Mouse (Mus musculus) stomach, embryonic 16.5 days (tissue): ENCODE measurements around the gene Fut2. TPM values are rescaled to one million over a fixed set of nuclear protein-coding genes. Genes with fewer than 3 reads are reported as not detected.

Experiments used
- ATAC-seq: fragments of 200-750 bp; cut with Nextera tagmentation; 2 replicates; pipeline ENCODE4 v1.8.0; 2017; ENCODE audit warnings: moderate number of reproducible peaks, moderate TSS enrichment; ENCODE audit not compliant: insufficient read depth, low FRiP score
- H3K27ac ChIP-seq: fragments of 300-500 bp; sonication (generic); 2 replicates; pipeline ENCODE4 v1.5.1; 2014; ENCODE audit warnings: low read length
- H3K27me3 ChIP-seq: fragments of 300-500 bp; sonication (generic); 2 replicates; pipeline ENCODE4 v1.6.1; 2014; ENCODE audit warnings: low read length, control low read depth, mixed read lengths; ENCODE audit not compliant: control insufficient read depth, insufficient read depth
- H3K36me3 ChIP-seq: fragments of 300-500 bp; sonication (generic); 2 replicates; pipeline ENCODE4 v1.6.1; 2014; ENCODE audit warnings: low read length; ENCODE audit not compliant: control insufficient read depth, insufficient read depth
- H3K4me1 ChIP-seq: fragments of 300-500 bp; sonication (generic); 2 replicates; pipeline ENCODE4 v1.6.1; 2014; ENCODE audit warnings: low read length, control low read depth, mixed read lengths; ENCODE audit not compliant: control insufficient read depth, insufficient read depth
- H3K4me2 ChIP-seq: fragments of 300-500 bp; sonication (generic); 2 replicates; pipeline ENCODE4 v1.6.1; 2014; ENCODE audit warnings: low read depth, low read length, mixed read lengths
- H3K4me3 ChIP-seq: fragments of 300-500 bp; sonication (generic); replicated peaks from 2 replicates; pipeline ENCODE4 v1.5.1; 2014; ENCODE audit warnings: mild to moderate bottlenecking, low read length
- H3K9ac ChIP-seq: fragments of 300-500 bp; sonication (generic); 2 replicates; pipeline ENCODE4 v1.6.1; 2014; ENCODE audit warnings: low read length
- H3K9me3 ChIP-seq: fragments of 300-500 bp; sonication (generic); replicated peaks from 2 replicates; pipeline ENCODE4 v1.6.1; 2016; ENCODE audit warnings: low read length, control low read depth; ENCODE audit not compliant: control insufficient read depth
- WGBS: fragments of 180-500 bp; shearing (Covaris S2); extraction: QIAGEN DNeasy Blood & Tissue Kit; methylation state at CpG from one replicate; pipeline ENCODE4 v1.1.7; 2014; 5-methylcytosine and 5-hydroxymethylcytosine counted together
- polyA plus RNA-seq: library from polyadenylated mRNA; unstranded; fragments of >200 nt; fragmentation: Nextera tagmentation; extraction: Ambion mirVana; gene quantifications from 2 replicates; pipeline ENCODE4 v1.2.1, GENCODE M21; 2015

Fut2 gene
- polyA plus RNA-seq, 1 experiment from 2014 or later, result 13.8 TPM

- ATAC-seq, result no peak
- H3K4me2 ChIP-seq, result no peak overlapping the region
Observed at GRCm38 (mm10) chr7:45709677-45710355, 43.6 kb upstream of the Fut2 start.

GRCm38 (mm10) chr7:45709036-45709435 is 42.8 kb upstream of the Fut2 start:
- Histone ChIP-seq H3K36me3 (peaks cover 8% of the 10 kb centered on the region; the same call in 1 of the 2 replicates), H3K9ac (no peak overlapping the region), H3K4me2 (no peak overlapping the region), H3K27me3 (no peaks in the 10 kb centered on the region), H3K4me1 (peaks cover 31% of the 10 kb centered on the region), H3K27ac (no peak overlapping the region), H3K4me3 (no peak overlapping the region), H3K9me3 (no peaks in the 10 kb centered on the region)
- ATAC-seq, result no peak
- WGBS, result 40% methylated on average over 6 of the region's 6 CpGs

More at GRCm38 (mm10) chr7:45709677-45710355, 43.6 kb upstream of the Fut2 start:
- Histone ChIP-seq H3K27me3 (no peaks in the 10 kb centered on the region), H3K4me3 (no peak overlapping the region), H3K27ac (no peak overlapping the region), H3K9me3 (no peaks in the 10 kb centered on the region), H3K36me3 (peaks cover 8% of the 10 kb centered on the region; the same call in 1 of the 2 replicates), H3K4me1 (peaks cover 36% of the 10 kb centered on the region), H3K9ac (no peak overlapping the region)
- WGBS, result 75% methylated on average over 14 of the region's 14 CpGs

- H3K9me3 ChIP-seq, result no peaks in the 10 kb centered on the region
- peaks cover 38% of the 10 kb centered on the region for H3K4me1 ChIP-seq
- peaks cover 4% of the 10 kb centered on the region; the same call in 1 of the 2 replicates for H3K36me3 ChIP-seq
- H3K9ac ChIP-seq, result peak overlapping the region; percentile 62
- 31% methylated on average over 13 of the region's 13 CpGs for WGBS
- ATAC-seq, result no peak
- H3K27ac ChIP-seq, result peak overlapping the region; percentile 97; the same call in 1 of the 2 replicates
- H3K27me3 ChIP-seq, result no peaks in the 10 kb centered on the region
- H3K4me2 ChIP-seq, result peak overlapping the region; percentile 93
- no peak overlapping the region for H3K4me3 ChIP-seq
Observed at GRCm38 (mm10) chr7:45708221-45708761, 42.1 kb upstream of the Fut2 start.

- peak overlapping the region; percentile 97 for H3K27ac ChIP-seq
- H3K9me3 ChIP-seq, result no peaks in the 10 kb centered on the region
- 1% methylated on average over 27 of the region's 27 CpGs for WGBS
- ATAC-seq, result peak; percentile 22; the same call in 1 of the 2 replicates
- H3K4me2 ChIP-seq, result peak overlapping the region; percentile 93
- H3K36me3 ChIP-seq, result peaks cover 3% of the 10 kb centered on the region; the same call in 1 of the 2 replicates
- no peaks in the 10 kb centered on the region for H3K27me3 ChIP-seq
- peak overlapping the region; percentile 71 for H3K4me3 ChIP-seq
- H3K9ac ChIP-seq, result peak overlapping the region; percentile 80
- peaks cover 34% of the 10 kb centered on the region for H3K4me1 ChIP-seq
Observed at GRCm38 (mm10) chr7:45707375-45707967, 41.3 kb upstream of the Fut2 start.

- Histone ChIP-seq H3K9me3 (no peaks in the 10 kb centered on the region), H3K9ac (peak overlapping the region; percentile 80), H3K36me3 (peaks cover 3% of the 10 kb centered on the region; the same call in 1 of the 2 replicates), H3K27ac (peak overlapping the region; percentile 97), H3K4me3 (peak overlapping the region; percentile 71), H3K4me1 (peaks cover 34% of the 10 kb centered on the region), H3K4me2 (peak overlapping the region; percentile 93), H3K27me3 (no peaks in the 10 kb centered on the region)
- WGBS, result under 1% methylated on average over 45 of the region's 45 CpGs
- peak; percentile 22 for ATAC-seq
Observed at GRCm38 (mm10) chr7:45706721-45707241, 40.6 kb upstream of the Fut2 start.

GRCm38 (mm10) chr7:45705873-45706281 is 39.7 kb upstream of the Fut2 start:
- Histone ChIP-seq H3K36me3 (no peaks in the 10 kb centered on the region; the same call in 1 of the 2 replicates), H3K27me3 (no peaks in the 10 kb centered on the region), H3K4me2 (peak overlapping the region; percentile 93), H3K27ac (peak overlapping the region; percentile 97), H3K4me3 (peak overlapping the region; percentile 71), H3K9ac (peak overlapping the region; percentile 80), H3K4me1 (peaks cover 34% of the 10 kb centered on the region), H3K9me3 (no peaks in the 10 kb centered on the region)
- no peak for ATAC-seq
- 2% methylated on average over 7 of the region's 7 CpGs for whole genome bisulfite sequencing

GRCm38 (mm10) chr7:45705443-45705864 is 39.3 kb upstream of the Fut2 start:
- Histone ChIP-seq H3K4me3 (peak overlapping the region; percentile 71), H3K27me3 (peaks cover 1% of the 10 kb centered on the region; the same call in 1 of the 2 replicates), H3K36me3 (no peaks in the 10 kb centered on the region; the same call in 1 of the 2 replicates), H3K9me3 (no peaks in the 10 kb centered on the region), H3K27ac (peak overlapping the region; percentile 97), H3K4me1 (peaks cover 36% of the 10 kb centered on the region), H3K9ac (peak overlapping the region; percentile 80), H3K4me2 (peak overlapping the region; percentile 93)
- ATAC-seq, result no peak
- under 1% methylated on average over 21 of the region's 21 CpGs for WGBS

GRCm38 (mm10) chr7:45704730-45705442 is 38.7 kb upstream of the Fut2 start, which contains the start of gene Dbp:
Dbp (plus strand) TSS chr7:45705088.
- peak; percentile 89 for ATAC-seq
- Histone ChIP-seq H3K9me3 (no peaks in the 10 kb centered on the region), H3K4me2 (peak within 1 kb of the TSS; percentile 93), H3K27me3 (peaks cover 7% of the 10 kb centered on the region; the same call in 1 of the 2 replicates), H3K4me1 (peaks cover 41% of the 10 kb centered on the region), H3K36me3 (no peaks in the 10 kb centered on the region; the same call in 1 of the 2 replicates), H3K4me3 (peak within 1 kb of the TSS; percentile 71), H3K9ac (peak within 1 kb of the TSS; percentile 80), H3K27ac (peak within 1 kb of the TSS; percentile 97)
- under 1% methylated on average over 36 of the region's 36 CpGs for WGBS
